Mouse (Mus musculus): ENCODE measurements around the gene Mb.

GRCm38 (mm10) chr15:77056001-77056790, 5.7 kb upstream of the Mb start:
- TF ChIP-seq GATA1 (IDR thresholded peaks at IDR 0.05; ENCODE audit: borderline replicate concordance, low read length) (no peak), FLI1 (IDR thresholded peaks at IDR 0.05; ENCODE audit: low read length) (no peak)

Measured in megakaryocyte, embryonic 14.5 days (primary cell).